Mouse (Mus musculus) c-Kit-positive CD71-positive TER-119-positive erythroid progenitor cells, embryonic 14.5 days (primary cell): ENCODE measurements around the gene Cdk14.

Experiments
- DNase-seq: peaks from one replicate; pipeline ENCODE4 v3.0.0-alpha.2; 2013; ENCODE audit warnings: low spot score

The Cdk14 gene

DNA sequence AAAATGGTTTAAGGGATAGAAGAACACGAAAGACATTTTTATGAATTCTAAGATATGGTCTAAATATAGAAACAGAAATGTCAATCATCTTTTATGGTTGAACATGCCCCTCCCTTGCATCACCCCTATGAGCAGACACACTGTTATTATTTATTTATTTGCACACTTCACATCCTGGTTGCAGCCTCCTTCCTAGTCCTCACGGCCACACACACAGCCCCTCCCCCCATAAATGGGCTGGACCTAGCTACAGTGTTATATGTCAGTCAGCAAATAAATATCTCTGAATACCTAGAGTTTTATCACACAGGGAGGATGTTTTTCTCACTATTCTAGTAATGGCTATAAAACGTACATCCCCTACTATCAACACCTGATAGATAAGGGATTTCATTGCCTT is 633.3 kb downstream of the Cdk14 start:
- DNase-seq, result no peak

DNA sequence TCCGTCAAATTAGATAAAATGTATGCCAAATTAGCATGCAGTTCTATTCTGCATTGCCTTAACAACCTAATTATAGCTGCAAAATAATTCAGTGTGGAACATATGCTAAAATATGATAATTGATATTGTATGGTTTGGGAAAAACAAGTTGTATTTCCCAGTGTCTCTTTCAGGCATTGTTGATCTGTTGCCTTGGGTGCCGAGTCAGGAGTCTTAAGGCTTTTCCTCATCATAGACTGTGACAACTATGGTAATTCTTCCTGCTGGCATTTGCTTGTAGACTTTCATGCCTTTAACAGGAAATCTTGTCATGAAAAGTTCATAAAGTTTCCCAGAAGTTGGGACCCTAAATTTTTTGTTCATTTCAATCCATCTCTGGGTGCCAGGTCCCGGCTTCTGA is 641.8 kb downstream of the Cdk14 start:
- DNase-seq, result no peak

DNA sequence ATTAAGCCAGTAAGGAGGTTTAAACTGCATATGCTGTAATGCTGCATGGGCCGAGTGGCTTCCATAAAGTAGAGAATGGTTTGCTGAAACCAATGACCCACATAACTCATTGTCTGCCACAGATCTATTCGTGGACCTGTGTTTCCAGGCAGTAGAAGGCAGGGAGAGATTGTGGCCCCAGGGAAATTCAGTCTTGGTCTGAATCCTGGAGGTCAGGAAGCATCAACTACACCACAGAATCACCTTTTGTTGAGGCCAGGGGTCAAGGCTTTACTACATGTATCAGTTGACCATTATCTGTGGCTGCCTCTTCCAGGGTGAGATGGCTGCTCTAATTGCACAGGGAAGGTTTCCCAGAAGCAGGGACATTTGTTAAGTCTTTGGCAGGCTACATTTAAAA is 643.6 kb downstream of the Cdk14 start:
- no peak for DNase-seq

DNA sequence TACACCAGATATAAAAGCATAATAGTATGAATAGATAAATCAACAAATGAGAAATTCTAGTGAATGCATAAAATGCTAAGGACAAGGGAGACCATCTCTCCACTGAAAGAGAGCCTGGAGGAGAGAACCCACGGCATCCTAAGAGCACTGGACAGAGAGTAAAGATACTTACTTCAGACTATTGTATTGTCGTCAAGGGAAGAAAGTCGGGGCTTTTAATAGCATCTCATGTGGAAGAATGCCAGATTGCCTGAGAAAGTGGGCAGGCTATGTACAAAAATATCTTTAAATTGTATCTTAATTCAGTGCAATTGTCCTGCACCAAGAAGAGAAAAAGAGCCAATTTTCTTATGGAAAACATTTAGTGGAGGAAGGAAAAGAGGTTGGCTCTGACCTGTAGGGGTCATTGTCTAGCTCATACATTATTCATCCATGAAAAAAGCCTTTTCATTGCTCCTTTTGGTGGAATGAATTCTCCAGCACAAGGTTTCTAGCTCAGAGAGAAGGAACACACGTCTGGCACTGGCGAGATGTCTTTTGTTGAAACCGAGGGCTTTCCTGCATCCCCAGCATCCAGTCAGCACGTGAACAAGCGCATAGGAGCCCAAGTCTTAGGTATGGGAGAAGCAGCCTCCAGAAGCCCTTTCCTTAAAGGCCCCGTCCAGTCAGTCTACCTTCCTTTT is 646.9 kb downstream of the Cdk14 start:
- no peak for DNase-seq

DNA sequence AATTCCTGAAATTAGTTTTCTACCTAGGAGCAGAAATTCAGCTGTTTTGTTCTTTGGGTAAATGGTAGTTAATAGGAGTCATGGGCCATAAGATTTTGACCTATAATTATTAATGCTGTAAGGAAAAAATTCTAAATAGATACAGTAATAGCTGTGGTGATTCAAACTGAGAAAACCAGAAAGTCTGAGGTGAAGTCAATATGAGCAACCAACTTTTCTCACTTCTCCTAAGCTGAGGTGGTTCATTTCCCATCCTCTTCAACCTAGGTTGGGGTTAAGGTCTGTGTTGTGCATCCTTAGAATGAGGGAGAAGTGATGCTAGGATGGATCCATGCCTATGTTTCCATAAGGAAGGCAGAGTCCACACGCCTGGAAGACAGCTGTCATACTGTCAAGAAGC is 649.5 kb downstream of the Cdk14 start:
- DNase-seq, result no peak

DNA sequence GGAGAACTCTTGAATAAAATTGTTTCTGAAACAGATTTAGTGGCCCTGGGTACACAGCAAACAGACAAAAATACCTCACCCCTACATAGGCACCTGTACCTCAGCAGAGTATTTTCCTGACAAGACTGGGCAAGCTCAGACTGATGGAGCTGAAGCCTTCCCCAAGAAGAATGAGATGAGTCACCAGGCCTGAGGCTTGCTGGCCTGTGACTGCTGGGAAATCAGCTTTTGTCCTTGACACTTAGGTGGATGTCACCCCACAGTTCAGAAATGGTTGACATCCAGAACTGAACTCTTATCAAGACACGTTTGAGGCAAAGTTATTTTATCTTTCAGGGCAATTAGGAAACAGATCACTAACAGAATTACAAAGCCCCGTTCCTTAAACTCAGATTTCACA is 652.2 kb downstream of the Cdk14 start:
- no peak for DNase-seq

DNA sequence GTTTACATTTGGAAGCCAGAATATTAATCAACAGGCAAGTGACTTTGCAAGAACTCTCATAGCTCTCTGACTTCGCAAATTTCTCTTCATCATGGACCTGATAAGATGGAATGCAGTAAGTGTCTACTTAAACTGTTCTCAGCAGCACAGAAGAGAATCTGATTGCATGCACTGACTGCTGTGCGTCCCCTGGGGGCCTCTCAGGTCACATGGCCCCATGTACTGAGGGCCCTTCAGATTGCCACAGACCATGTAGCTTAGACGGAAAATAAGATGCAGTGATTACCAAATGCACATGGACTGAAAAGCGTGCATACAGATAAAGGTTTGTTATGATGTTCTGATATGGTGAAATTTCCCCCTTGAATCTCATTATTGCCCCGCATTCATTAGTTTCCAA is 653.4 kb downstream of the Cdk14 start:
- no peak for DNase-seq

DNA sequence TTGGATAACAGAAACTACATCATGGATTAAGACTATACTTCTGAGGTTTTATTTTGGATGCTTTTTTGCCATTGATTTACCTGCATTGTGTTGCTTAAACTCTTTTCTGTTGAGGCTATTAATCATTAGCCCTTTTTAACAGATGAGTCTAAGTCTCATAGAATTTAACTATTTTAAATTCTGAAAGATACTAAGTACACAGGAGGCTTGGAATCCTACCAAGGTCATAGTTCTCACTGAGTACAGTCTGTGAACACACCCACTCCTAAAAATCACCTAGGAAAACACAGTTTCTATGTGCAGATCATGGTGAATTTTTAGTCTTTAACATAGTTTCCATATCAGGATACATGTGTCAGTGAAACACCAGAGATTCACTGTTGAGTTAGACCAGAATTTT is 658.2 kb downstream of the Cdk14 start:
- no peak for DNase-seq

DNA sequence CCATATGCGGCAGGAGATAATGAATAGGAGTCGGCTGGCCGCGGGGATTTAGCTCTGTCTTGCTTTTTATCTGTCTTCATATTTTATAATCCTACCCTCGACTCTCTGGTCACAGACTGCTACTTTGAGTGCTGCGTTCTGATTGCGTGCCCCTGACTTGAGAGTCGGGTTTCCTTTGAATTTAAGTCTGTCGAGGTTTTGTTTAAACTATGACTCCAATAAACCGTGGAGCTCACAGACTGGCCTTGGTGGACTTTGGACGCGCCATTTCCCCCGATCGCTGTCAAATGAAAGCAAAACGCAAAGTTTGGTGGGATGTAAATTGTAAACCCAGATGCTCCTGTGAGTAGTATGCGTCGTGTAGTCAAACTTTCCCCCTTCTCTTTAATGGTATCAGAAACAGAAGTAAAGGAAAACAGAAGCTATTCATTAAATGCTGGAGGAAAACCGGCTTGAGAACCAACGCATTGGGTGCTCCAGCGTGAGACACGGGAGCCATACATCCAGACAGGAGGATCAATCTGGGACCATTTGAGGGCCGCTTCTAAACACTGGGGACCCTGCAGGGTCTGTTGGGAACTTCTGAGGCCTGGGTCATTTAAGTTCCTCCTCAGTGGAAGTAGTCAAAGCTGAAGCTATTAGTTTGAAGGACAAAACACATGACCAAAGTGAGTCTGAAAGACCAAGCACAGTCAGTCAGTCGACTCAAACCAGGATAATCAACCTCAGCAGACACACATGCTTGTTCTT is 661.6 kb downstream of the Cdk14 start:
- no peak for DNase-seq

DNA sequence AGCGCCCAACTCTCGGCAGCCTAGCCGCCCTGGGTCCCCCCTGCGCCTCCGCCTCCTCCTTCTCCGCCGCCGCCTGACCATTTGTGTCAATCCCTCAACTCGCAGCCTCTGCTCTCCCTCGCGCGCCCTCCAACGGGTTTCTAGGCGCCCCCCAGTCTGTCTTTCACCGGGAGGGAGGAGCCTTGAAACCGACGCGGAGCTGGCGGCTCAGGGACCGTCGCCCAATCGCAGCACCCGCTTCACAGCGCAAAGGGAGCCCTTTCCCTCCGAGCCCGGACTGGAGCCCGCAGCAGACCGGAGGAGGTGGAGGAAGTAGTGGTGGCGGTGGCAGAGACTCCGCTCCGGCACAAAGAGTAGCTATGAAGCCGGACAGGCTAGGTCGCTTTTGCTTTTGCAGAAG is 662.2 kb downstream of the Cdk14 start, which contains the start of gene Fzd1:
Gene Fzd1 (minus strand): TSS at position 134 of the 400 bp plus-strand sequence.
- no peak for DNase-seq

DNA sequence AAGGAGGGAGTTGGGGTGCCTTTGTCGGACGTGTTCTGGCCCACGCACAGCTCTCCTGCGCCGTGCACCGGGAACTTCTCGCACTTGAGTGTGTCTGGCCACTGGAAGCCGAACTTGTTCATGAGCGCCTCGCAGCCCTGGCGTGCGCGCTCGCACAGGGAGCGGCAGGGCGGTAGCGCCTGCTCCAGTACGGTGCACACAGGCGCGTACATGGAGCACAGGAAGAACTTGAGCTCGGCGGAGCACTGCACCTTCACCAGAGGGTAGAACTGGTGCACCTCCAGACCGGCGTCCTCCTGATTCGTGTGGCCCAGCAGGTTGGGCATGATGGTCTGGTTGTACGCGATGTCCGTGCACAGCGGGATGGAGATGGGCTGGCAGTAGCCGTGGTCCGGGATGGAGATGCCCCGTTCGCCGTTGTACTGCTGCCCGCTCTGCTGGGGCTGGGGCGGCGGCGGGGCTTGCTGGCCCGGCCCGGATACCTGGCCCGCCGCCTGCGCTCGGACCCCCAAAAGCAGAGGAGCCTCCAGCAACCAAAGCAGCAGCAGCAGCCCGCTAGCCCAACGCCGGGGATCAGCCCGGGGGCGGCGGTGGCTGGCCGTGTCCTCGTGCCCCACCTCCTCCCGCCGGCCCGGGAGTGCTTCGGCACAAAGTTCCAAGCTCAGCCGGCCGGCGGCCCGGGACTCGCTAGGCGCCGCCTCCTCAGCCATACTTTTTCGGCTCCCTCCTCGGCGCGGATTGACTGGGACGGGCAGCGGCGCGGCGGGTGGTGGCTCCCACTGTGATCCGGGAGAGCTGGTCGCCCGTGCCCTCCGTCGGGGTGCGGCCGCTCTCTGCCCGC is 663.0 kb downstream of the Cdk14 start:
- no peak for DNase-seq

DNA sequence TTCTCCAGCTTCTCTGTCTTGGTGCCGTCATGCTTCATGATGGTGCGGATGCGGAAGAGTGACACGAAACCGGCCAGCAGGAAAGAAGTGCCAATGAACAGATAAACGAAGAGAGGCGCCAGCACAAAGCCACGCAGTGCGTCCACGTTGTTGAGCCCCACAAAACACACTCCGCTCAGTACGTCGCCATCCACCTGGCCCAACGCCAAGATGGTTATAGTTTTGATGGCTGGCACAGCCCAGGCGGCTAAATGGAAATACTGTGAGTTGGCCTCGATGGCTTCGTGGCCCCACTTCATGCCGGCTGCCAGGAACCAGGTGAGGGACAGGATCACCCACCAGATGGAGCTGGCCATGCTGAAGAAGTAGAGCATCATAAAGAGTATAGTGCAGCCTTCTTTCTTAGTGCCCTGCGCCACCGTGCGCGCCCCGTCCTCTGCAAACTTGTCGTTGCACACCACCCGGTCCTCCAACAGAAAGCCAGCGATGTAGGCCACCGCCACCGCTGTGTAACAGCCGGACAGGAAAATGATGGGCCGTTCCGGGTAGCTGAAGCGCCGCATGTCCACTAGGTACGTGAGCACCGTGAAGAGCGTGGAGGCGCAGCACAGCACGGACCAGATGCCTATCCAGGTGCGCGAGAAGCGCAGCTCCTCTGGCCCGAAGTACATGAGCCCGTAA is 664.0 kb downstream of the Cdk14 start:
- DNase-seq, result no peak

DNA sequence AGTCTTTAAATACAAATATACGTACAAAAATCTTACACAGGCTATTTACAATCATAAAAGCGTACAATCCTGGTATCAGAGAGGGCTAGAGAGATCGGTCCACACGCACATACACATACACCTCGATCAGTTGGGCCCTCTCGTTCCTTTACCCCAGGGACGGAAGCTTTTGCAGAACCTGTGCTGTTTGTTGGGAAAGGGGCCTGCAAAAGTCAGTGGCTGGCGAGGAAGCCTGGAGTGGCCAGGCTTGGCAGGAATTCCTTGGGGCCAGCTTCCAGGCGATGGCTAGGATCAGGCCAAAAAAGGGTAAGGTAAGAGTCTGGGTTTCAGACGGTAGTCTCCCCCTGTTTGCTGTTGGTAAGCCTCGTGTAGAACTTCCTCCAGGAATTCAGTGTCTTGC is 664.8 kb downstream of the Cdk14 start:
- DNase-seq, result no peak

DNA sequence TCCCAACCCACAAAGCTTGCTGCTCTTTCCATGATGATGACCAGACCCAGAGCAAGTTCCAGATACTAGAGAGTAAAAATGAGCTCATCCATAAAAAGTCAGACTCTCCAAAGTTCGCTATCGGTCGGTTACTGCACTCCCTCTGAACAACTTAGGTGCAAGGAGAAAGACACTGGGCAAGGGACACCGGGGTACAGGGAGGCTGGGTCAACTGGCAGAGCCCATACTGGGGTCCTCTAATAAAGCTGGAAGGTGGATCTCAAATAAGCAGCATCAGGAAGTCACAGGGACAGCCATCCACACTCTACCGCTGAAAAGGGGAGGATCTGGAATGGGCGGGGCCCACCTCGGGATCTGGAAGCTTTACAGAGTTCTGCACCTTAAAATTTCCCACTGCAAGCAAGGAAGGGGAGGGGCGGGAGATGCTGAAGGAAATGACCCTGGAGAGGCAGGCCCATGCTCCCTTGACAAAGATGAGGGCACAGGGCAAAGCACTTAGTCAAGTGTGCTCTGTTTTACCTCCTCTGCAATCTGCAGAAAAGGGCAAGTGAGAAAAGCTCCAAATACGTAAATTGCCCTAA is 665.3 kb downstream of the Cdk14 start:
- DNase-seq, result no peak
